Mouse (Mus musculus) monocyte, adult 59 days (primary cell): ENCODE data around the gene Smcr8. TPM values are rescaled to one million over a fixed set of nuclear protein-coding genes. Genes with fewer than 3 reads are reported as not detected.

Experiments used
- total RNA-seq, 2 experiments: library from RNA; stranded (reverse); gene quantifications; one replicate each; pipeline ENCODE4 v1.2.4; 2023

Gene Smcr8
- 10 to 100 TPM; 51.7 to 52.9 TPM for total RNA-seq

GRCm38 (mm10) chr11:60776829-60777740, at the start of gene Smcr8, which contains the start of gene Top3a:
Smcr8 (plus strand) TSS chr11:60777524.
Top3a (minus strand) TSS chr11:60777365.

GRCm38 (mm10) chr11:60728260-60728761, 49.0 kb upstream of the Smcr8 start, which contains the start of gene Mief2:
Mief2 (plus strand) TSS chr11:60728398.

GRCm38 (mm10) chr11:60811618-60812017, 34.3 kb downstream of the Smcr8 start, which contains the start of gene Shmt1:
Shmt1 (minus strand) TSS chr11:60811718.

DNA sequence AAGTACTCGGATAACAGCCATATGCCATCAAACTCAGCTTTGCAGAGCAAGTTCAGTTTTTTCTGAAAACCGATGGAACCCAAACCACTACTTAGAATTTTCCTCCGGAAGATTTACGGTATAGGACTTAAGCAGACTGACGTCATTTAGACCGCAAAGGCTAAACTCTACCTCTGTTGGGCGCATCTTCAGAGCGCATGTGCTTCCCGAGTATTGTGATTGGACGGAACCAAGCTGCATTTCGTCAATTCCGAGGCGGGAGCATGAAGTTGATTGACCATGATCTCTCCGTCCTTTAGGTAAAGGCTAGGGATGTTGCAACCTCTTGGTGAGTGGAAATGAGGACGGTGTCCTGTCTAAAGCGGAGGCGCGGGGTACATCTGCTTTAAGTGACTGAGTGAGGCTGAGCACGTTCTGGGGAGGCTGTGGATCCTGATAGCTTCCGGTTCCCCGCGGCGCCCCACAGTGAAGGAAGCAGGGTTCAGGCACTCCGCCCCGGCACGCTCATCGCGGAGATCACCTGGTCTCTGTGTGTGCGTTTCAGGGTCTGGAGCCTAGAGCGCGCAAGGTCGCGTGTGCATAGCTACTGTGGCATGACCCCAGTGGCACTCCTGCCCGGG, 53.2 kb downstream of the Smcr8 start, which contains the start of gene Dhrs7b:
Gene Dhrs7b (plus strand): TSS at position 199 of the 620 bp plus-strand sequence.

Other genes with a start within 250 kb of the Smcr8 start
- 10 to 100 TPM; 57.3 to 58.0 TPM for gene Alkbh5, start 241.1 kb upstream of the Smcr8 start, total RNA-seq
- gene Llgl1, start 77.8 kb upstream of the Smcr8 start, total RNA-seq, result 10 to 100 TPM; 23.9 to 25.6 TPM
- gene Flii, start 50.3 kb upstream of the Smcr8 start, total RNA-seq, result 100 to 1,000 TPM; 266 to 269 TPM
- 10 to 100 TPM in 1 of 2 experiments, 1 to 10 TPM in 1; 9.2 to 12.3 TPM for gene Mief2, start 49.1 kb upstream of the Smcr8 start, total RNA-seq
- gene Top3a, start 159 bp upstream of the Smcr8 start, total RNA-seq, result 10 to 100 TPM; 14.8 to 15.6 TPM
- gene Shmt1, start 34.2 kb downstream of the Smcr8 start, total RNA-seq, result 1 to 10 TPM; 6.7 to 9.6 TPM
- 10 to 100 TPM; 11.3 to 12.0 TPM for gene Dhrs7b, start 53.1 kb downstream of the Smcr8 start, total RNA-seq
- gene Tmem11, start 101.7 kb downstream of the Smcr8 start, total RNA-seq, result 10 to 100 TPM; 24.8 to 26.0 TPM
- gene Natd1, start 137.2 kb downstream of the Smcr8 start, total RNA-seq, result 10 to 100 TPM; 12.7 to 12.8 TPM
- gene Map2k3, start 154.5 kb downstream of the Smcr8 start, total RNA-seq, result 10 to 100 TPM; 68.1 to 69.5 TPM
- not detected for gene Kcnj12, start 245.0 kb downstream of the Smcr8 start, total RNA-seq